Mouse (Mus musculus) frontal cortex, postnatal 36 days (tissue): ENCODE measurements at regions not wholly inside any gene's neighbourhood (a gene's known extent, or its start where the extent isn't known, plus 50 kb on each side); places are given as distances from the start of the nearest gene placed in this dataset.

Experiments
- DNase-seq, 2 experiments: peaks; one replicate each; pipeline ENCODE4 v3.0.0; 2022; ENCODE audit warnings: low spot score in 2 of 2

GRCm38 (mm10) chr14:92488247-92488646 is 1402.2 kb downstream of the Pcdh9 start:
- DNase-seq: peak in 1 of 2 experiments; percentile 21
